Mouse (Mus musculus) right cerebral cortex, postnatal 14 days (tissue): Measurements from ENCODE around the gene Zfhx3.

Experiments
- DNase-seq: peaks from one replicate; pipeline ENCODE4 v3.0.0; 2022

The Zfhx3 gene

DNA sequence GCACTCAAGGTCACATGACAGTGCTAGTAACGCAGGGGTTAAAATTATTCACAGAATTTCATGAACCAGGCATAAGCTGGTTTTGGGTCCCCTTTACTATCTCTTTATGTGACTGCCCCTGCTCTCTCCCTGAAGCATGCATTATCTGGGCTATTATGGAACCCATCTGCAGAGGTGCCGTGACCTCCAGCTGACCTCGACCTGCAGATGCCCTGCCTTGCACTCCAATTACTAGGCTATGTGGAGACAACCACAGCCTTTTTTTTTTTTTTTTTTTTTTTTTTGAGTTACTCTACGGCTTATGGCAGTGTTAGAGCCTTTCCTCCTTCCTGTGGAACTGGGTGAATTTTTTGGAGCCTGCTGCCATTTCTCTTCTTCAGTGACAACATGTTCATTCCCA, 80.0 kb downstream of the Zfhx3 start:
- DNase-seq, result no peak

DNA sequence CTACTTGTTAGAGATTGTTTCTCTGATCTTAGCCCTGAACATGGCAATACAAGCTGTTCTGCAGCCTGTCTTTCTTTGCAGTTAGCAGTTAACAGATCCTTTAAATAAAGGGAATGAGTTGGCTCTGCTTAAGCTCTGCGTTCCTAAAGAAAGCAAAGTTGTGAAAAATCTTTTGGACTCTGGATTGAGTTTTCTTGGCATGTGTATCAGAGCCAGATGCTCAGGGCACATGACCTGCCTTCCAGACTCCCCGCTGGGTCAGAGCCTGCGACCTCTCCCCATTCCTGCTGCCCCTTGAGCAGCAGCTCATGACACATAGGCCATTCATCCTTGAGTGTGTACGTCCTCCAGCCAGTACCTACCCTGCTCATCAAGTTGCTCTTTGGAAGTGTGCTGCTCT, 81.9 kb downstream of the Zfhx3 start:
- DNase-seq, result no peak

DNA sequence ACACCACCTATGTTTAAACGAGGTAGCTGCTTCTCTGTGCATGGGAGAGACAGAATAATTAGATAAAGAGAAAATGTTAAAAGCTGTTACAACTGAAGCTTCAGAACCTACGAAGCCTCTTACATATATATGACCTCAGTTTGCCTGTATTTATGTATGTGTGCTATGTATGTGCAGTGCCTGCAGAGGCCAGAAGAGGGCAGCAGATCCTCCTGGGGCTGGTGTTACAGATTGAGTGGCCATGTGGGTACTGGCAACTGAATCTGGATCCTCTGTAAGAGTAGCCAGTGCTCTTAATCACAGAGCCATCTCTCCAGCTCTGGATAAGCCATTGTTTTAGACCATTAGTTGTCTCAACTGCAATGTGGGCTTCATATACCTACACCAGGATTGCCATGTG, 82.8 kb downstream of the Zfhx3 start:
- no peak for DNase-seq

DNA sequence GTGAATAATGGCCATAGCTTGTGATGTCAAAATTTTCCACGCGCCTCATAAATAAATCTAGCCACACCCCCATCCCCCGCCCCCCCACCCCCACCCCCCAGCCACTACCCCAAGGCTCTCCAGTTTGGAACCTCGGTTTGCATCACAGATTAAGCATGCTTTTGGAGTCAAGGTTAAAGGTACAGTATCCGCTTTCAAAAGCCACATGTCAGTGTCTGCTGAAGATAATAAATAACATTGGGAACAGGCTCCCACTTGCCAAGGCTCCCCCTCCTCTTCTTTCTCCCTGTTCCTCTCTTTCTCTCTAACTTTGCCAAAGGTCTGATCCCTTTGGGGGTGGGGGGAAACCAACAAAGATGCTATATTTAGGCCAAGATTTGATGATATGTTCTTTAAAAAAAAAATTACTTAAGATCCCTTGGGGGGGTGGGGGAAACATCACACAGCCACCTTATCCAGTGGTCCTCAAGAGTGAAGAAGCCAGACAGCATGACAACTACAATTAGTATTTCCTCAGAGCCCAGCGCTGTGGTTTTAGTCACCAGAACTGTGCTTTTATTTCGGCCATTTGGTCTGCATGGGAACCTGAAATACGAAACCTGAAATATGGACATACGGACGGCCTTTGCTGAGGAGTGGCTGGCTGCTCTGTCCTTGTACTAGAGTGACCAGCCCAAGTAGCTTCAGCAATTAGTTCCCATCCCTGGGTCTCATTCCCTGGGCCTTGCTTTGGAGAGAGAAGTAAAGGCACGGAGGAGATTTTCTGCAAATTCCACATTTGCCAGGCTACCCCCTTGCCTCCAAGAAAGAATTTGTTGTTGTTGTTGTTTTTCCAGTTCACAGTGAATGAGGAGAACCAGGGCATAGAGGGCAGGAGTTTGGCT, 84.4 kb downstream of the Zfhx3 start:
- DNase-seq, result no peak

DNA sequence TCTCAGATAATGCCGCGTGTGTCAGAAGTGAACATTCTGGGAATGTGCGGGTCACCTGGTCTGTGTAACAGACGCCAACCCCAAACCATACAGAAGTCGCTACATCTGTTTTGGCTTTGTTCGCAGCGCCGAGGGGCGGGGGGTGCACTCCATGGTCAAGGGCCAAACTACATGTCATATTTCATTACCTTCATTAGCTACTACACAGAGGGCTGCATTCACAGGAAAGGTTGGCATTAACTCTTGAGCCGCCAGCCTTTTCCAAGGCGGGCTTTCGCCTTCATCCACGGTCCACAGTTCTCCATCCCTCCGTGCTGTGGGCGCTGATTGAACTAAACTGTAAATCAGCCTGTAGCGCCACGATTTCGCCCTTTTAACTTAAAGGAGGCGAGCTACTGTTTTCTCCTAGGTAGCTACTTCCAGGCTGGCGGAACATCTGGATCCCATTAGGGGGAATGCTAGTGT, 85.1 kb downstream of the Zfhx3 start:
- no peak for DNase-seq

DNA sequence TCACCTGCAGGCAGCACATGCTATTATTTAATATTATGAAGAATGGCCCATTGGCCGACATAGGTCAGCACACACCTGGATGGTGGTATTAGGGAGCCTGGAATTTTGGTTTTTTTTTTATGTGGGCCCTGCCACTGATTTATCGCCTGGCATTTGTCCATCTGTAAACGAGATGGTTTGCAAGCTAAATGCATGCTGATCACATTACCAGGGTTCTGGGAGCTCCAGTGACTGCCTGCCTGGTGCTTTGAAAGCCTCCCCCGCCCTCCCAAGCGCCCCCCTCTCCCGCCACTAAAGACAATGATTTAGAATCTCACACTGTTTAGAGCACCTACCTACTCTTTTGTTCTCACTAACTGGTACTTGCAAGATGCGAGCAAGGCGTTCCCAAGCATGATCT, 86.0 kb downstream of the Zfhx3 start:
- DNase-seq, result no peak

DNA sequence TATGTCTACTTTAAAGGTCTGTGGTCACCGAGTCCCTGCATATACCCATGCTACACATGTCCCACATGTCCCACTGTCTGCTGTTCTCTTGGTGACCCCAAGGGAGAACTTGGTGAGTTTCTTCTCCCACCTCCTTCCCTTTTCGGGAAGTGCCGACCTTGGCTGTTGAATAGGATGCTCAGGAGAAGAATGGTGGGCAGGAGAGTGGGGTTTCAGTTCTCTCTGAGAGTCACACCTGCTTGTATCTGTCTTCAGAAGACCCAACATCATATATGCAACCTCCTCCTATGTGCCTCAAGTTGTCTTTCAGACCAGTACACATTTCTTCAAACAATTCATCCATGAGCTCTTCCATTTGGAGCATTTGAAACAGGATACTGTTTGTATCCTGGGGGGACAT, 88.7 kb downstream of the Zfhx3 start:
- DNase-seq, result no peak

DNA sequence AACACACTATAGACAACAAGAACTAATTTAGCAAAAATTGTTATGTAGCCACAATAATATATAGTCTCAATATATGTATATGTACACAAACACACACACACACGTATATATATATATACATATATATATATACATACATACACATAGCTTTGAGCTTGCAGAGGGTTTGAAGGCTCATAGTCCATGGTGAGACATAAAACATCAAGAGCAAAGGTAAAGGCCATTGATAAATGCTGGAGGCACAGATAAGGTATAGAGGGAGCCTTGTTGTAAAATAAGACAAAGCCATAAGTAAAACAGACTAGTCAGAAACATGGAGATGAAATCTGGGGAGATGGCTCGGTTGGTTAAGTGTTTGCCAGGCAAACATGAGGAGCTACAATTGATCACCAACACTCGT, 91.6 kb downstream of the Zfhx3 start:
- no peak for DNase-seq

DNA sequence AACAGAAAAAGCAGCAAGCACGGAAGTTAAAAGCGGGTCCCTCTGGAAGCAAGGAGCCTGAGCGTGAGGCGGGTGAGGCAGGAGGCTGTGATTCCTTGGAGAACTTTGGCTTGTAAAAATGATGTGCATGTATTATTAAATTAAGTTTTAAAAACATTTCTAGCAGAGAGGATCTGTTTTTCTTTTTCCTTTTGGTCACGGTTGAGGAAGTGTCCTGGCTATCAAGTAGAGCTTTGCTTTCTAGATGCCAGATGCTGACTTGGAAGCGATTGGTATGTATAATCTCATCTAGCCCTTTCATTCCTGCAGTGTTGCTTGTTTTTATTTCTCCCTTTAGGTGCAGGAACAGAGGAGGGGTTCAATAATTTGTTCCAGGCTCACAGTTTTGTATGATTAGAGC, 92.3 kb downstream of the Zfhx3 start:
- no peak for DNase-seq

DNA sequence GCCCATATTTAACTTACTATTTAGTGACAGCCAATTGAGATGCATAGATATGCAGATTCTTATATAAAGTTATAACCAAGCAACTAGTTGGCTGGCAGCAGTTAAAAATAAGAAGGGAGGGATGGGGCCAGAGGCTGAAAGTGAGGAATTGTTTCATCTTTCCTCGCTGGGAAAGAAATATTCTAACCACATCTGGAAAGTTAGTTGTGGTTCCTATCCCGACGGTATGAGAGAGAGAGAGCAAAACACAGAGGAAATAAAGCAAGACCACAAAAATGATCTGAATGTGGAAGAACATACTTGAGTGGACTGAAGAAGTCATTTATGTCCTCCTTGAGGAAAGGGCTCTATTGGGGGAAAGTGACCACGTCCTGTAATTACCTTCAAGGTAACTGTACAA, 101.2 kb downstream of the Zfhx3 start:
- DNase-seq, result no peak

DNA sequence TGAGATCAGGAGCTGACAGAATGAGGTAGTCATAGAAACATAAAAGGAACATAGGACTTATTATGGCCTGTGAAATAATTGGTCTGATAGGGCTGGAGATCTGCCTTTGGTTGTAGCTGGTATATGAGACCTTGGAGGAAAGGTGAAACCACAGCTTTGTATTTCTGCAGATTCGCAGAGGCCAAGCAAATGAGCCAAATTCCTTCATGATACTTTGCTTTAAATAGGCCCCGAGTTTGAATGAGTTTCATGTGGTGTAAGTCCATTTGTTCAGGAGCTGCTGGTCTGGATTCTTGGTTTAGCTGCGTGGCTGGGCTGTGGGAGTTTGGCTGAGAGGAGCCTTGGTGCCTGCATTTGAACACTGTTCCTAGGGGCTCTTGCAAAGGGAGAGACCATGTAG, 101.7 kb downstream of the Zfhx3 start:
- DNase-seq, result no peak

DNA sequence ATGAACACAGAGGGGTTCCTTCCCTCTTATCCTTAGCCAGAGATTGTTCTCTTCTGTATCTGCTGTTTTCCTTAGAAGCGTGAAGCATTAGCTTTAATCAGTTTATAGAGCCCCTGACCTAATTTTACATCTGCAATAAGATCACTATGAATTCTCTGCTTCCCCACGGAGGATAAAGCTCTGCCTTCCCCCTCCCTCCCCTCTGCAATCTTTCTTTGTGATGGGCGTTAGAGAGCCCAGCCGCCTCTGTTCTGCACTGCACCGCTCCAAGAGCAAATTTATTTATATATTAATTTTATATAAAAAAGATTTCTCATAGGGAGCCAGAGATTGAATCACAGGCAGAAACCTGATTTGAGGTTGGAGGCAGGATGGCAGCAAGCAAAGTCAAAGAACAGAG, 113.8 kb downstream of the Zfhx3 start:
- no peak for DNase-seq

DNA sequence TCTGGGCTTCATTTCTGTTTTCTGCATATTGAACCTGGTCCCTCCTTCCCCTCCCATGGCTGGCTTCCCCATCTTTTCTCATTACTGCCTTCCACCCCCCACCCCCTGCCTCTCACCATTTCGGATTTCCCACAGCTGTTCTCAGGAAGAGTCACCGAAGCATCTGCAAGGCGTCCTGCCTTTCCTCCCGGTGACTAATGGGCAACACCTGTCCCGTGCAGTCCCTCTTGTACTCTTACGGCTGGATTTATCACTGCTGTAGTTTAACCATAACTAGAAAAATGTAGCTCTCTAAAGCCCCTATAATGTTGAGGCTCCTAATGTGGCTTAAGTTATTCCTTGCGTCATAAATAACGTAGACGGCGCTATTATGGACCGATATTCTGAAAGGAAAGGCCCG, 119.5 kb downstream of the Zfhx3 start:
- no peak for DNase-seq

DNA sequence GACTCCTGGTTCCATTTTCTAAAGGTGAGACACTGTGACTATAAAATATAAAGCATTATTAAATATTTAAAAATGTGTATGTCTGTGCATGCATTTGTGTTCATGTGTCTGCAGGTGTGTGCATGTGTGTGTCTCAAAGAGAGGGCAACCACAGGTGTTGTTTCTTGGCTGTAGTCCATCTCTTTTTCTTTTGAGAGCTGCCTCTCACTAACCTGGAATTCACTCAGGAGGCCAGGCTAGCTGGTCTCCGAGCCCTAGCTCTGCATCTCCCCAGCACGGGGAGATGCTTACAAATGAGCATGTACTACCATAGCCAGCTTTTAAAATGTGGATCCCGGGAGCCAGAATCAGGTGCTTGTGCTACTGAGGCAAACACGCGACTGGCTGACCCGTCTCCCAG, 124.7 kb downstream of the Zfhx3 start:
- DNase-seq, result no peak

DNA sequence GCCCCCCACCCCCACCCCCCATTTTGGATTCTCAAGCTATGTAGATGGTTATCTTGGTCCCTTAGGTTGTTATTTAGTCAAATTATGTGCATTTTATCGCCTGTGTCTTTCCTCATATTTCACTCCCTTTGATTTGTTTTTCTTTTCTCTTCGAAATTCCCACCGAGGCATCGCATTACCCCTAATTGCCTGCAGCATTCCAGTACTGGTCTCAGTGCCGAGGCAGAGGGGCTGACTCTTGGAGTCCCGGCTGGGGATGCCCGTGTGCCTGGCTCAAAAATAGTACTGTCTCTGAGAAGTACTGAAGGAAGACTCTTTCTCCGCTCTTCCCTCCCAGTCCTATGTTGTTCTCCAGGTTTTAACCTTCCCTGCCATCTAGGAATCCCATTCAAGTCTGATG, 125.8 kb downstream of the Zfhx3 start:
- no peak for DNase-seq

DNA sequence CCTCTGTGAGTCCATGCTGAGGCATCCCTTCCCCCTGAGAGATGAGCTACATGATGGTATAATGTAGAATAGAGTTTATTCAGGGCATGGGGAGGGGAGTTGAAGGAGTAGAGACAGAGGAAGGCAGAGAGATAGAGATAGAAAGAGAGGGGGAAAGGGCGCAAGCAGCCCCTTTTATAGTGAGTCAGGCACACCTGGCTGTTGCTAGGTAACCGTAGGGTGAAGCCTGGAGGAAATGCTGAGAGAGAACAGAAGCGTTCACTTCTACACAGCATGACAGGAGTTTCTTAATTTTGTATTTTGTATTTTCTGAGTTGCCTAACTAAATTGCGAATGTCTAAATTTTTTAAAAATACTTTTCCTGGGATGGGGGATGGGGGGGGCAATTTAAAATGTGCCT, 128.0 kb downstream of the Zfhx3 start:
- DNase-seq, result no peak

DNA sequence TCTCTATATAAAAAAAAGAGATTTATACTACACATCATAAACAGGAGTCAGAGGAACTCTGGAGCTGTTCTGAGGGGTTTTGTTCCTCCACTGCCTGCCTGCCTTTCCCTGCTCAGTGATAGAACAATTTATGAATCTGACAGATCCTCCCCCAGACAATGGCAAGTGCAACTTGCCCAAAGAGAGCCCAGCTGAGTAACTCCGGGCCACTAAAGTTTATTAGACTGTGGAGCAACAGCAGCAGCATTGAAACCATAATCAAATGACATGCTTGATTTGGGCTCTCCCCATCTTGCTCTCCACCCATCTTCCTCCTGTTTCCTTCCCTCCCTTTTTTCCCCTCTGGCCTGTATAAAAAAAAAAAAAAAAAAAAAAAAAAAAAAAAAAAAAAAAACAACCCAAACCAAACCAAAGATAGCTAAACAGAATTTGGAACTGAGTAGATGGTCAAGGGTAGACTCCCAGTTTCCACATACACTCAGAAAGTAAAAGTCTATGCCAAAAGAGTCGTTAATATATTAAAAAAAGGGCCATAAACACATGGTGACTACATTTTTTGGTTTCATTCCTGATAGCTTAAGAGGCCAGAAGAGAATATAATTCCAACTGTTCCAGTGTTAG, 129.8 kb downstream of the Zfhx3 start:
- DNase-seq, result no peak

DNA sequence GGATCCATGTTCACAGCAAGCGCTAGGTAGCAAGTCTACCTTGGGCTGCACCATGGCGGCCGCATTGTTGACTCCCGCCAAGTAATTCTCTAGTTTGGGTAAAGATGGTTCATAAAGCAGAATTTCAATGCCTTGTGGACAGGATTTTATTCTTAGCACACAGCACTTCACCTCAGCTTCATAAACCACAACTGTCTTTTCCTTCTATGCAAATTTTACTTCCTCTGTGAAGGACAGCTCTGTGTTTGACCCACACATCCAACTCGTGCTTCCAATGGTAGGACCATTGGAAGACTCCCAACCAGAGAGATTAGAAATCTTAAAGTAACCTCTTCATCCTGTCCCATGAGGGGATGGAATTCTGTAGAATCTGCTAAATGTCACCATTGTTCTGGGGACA, 130.4 kb downstream of the Zfhx3 start:
- no peak for DNase-seq

DNA sequence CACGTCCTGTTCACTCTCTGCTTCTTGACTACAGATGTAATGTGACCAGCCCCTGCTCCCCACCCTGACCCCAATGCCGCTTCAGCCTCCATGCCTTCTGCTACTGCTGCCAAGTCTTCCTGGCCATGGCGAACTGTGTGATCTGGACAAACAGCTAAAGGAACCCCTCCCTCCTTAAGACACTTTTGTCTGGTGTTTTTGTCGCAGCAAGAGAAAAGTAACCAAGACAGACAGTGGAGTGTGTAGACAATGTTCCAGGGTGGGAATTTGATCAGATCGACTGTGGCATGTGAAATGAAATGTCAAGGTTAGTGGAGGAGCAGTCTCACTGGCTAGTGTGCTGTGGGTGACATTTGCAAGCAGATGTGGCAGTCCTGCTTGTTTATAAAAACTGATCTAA, 132.7 kb downstream of the Zfhx3 start:
- no peak for DNase-seq

DNA sequence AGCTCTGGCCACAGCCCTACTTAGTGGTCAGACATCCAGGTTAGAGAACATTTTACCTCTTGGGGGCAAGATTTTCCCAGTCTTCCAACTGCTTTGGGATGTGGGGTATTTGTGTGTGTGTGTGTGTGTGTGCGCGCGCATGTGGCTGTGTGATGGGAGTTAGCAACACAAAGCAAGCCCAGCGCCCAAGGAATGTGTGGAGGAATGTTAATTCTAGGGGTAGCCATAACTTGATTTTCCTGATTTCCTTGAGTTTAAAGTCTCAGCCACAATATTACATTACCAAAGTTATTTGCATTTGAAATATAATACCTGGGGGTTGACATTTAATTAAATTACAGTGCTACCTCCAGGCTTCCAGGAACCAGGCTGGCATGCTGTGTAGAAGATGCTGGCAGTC, 136.3 kb downstream of the Zfhx3 start:
- no peak for DNase-seq

DNA sequence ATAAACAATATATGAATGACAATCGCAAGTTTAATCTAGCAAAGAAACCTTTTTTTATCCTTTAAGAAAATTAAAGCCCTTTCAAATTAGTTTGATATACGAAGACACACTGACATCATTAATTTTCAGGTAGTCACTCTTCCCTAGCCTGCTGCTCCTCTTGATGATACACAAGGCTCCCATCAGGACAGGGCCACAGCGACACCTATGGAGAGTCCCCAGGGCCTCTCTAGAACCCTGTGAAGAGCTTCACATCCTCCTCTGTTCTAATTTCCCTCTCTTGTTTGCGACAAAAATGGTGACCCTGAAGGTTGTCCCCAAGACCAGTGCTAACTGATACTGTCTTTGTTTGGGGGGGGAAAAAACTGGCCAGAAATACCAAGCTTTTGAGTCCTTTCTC, 144.5 kb downstream of the Zfhx3 start:
- no peak for DNase-seq

DNA sequence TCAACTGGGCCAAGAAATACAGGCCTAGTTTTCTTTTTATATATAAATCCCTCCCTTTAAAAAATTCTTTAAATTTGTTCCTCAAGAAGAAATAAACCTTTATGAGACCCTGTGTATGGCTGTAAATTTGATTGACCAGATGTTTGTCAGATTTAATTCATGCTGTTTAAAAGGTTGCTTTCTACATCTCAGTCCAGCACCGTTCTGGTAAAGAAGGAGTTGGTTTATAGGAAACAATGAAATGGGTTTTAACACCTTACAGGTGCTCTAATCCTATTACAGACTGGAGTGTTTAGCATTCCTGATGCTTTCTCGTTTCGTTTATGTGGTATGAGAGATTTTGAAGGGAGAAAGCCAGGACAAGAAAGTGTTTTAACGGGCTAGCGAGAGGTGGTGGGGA, 147.2 kb downstream of the Zfhx3 start:
- DNase-seq, result no peak

DNA sequence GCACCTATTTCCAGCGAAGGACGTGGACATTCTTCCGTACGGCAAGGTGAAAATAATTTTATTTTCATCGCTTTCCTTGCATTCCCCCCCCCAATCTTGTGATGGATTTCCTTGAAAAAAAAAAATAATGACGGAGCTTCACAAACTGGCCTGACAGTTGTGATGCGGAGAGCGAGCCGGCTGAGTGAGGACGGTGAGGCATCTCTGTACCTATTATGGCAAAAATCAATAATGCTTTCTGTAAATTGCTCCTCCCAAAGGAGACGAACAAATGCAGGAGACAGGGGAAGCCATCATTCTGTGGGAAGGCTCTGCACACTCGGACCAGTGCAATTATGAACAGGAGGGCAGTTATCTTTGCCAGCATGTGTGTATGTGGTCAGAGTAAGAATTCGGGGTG, 156.2 kb downstream of the Zfhx3 start:
- no peak for DNase-seq

DNA sequence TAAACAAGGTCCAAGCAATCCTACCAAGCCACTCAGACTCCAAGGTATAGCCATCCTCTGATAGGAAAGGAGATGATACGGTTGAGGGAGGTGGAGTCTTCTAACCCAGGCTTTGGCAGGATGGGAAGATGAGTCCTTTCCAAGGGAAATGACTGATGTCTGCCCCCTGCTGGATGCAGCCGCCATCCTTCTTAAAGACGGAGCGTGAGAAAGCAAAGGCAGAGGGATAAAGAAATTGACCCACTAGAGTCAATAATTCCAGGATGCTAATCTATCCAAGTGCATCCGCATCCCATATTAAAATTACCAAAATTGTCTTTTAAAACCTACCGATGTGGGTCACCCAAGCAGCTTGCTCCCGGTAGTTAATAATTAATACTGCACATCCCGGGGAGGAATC, 158.7 kb downstream of the Zfhx3 start:
- peak; percentile 67 for DNase-seq
